Mouse (Mus musculus) cerebellum, adult 8-10 months (tissue): ENCODE data around the gene Fpgs.
A peak's percentile ranks its signal among the peaks of the same experiment; 100 is the strongest.

Experiments used
- DNase-seq: peaks from one replicate; pipeline ENCODE4 v3.0.0; 2022

Gene Fpgs

GRCm38 (mm10) chr2:32693823-32694411, 10.0 kb downstream of the Fpgs start:
- peak; percentile 95 for DNase-seq

DNA sequence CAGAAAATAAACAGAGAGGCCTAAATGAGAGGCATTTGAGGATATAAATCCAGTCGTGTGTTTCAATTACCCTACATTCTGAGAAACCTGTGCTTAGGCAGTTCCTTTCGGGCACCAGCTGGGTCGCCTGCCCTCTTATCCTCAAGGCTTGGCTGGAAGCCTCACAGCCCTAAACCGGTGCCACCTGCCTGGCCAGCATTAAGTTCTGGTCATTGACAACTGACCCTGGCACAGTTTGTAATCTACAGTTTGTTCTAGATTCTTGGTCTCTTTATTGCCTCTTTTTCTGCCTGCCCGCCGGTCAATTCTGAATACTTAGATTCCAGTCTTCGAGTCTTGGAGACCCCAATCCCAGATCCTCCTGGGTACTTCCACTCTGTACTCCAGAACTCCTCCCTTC, 10.7 kb downstream of the Fpgs start:
- DNase-seq = no peak

GRCm38 (mm10) chr2:32692496-32692895, 11.4 kb downstream of the Fpgs start:
- no peak for DNase-seq

GRCm38 (mm10) chr2:32691041-32691440, 12.9 kb downstream of the Fpgs start:
- no peak for DNase-seq

DNA sequence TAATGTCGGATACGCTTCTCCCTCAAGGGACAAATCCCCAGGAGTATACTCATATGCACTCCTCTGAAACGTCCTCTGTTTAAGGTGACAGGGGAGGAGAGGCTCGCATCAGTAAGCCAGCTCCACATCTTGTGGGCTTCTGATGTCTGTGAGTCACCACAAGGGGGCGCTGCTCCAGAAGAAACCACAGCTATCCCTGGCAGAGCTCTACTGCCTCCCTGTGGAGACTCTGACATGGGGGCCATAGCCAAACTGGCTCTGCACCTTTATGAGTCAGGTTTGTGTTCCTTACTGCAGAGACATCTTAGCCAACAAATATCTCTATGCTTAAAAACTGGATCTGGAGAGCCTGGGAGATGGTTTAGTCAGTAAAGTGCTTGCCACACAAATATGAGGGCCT, 14.5 kb downstream of the Fpgs start:
- peak; percentile 88 for DNase-seq

GRCm38 (mm10) chr2:32687562-32687961, 16.4 kb downstream of the Fpgs start:
- no peak for DNase-seq

- DNase-seq = no peak
These were observed 17.3 kb downstream of the Fpgs start for GRCm38 (mm10) chr2:32686640-32687039.

- no peak for DNase-seq
These were observed 18.1 kb downstream of the Fpgs start for GRCm38 (mm10) chr2:32685807-32686206.

DNA sequence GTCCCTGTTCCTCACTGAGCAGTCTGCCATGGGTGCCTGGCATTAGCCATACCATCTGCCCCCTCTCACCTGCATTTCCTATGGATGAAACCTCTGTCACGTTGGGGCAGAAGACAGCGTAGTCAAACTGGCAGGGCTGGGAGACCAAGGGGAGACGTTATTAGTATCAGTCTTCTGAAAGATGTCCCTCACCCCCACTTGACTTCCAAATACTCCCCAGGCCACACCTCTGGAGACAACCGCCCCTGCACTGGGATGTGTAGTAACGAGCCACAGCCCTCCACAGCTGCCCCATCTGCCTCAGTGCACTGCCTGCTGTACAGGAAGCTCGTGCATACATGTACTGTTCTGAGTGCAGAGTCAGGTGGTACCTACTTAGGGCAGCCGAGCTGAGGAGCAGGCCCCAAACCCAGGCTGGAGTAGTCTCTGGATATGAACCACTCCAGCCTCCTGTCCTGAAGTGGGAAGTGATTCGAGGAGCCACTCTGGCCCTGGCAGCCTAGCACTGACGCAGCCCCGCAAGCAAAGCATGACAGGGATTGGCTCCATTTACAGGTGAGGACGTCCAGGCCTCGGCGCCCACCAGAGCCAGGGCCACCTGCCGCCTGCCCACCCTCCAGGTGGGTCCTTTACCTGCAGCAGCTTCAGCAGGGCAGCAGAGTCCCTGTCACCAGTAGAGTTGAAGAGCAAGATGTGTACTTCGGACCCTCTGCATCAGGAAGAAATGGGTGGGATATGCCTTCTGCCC, 19.1 kb downstream of the Fpgs start:
- DNase-seq = no peak

DNA sequence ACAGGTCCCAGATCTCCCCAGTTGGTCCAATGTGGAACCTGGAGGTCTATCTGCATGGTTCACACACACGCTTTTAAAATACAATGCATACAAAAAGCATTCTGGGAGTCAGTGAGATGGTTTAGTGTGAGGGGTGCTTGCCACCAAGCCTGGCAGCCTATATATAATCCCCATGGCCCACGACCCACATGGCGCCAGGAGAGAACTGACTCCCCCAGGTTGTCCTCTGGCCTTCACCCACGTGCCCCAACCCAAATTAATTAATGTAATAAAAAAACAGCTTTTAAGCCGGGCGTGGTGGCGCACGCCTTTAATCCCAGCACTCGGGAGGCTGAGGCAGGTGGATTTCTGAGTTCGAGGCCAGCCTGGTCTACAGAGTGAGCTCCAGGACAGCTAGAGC, 20.2 kb downstream of the Fpgs start:
- no peak for DNase-seq

- DNase-seq = no peak
These were observed 21.1 kb downstream of the Fpgs start for GRCm38 (mm10) chr2:32682721-32683417.

- DNase-seq = no peak
These were observed 22.2 kb downstream of the Fpgs start for GRCm38 (mm10) chr2:32681754-32682153.

DNA sequence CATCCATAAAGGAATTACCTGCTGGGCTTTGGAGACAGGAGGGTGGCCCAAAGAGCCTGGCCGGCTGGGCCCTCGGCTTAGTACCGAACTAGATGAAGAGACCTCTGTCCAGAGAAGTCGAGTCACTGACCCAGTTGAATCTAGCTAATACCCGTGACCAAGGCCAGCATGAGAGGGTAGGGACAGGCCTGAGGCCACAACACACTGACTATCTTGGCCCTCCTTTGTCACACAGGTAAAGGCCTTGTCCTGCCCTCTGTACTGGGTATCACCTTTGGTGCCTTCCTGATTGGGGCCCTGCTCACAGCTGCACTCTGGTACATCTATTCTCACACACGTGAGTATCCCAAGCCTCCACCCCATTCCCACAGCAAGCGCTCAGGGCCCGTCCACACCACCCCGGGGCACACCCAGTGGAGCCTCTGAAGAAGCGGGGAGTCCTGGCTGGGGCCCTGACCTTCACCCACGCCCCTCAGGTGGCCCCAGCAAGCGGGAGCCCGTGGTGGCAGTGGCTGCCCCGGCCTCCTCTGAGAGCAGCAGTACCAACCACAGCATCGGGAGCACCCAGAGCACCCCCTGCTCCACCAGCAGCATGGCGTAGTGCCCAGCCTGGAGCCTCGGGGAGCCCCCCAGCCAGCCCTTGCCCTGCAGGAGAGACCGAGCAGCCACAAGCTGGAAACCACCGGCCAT, 22.8 kb downstream of the Fpgs start:
- no peak for DNase-seq

DNA sequence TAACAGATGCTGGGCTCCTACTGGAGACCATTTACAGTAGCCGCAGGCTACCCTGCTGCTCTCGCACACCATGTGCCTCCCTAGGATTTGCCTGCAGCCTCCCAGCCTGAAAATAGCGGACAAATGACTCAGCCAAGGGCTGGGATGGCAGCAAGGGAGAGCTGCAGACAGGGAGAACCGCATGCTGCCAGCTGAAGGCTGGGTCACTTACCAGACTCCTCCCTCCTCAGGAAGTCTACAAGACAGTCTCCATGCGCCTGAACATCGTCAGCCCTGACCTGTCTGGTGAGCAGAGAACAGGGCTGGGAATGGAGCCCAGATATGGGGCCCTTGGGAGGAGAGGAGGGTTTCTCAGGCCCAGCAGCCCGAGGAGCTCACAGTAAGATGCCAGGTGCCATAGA, 23.9 kb downstream of the Fpgs start:
- DNase-seq = no peak

DNA sequence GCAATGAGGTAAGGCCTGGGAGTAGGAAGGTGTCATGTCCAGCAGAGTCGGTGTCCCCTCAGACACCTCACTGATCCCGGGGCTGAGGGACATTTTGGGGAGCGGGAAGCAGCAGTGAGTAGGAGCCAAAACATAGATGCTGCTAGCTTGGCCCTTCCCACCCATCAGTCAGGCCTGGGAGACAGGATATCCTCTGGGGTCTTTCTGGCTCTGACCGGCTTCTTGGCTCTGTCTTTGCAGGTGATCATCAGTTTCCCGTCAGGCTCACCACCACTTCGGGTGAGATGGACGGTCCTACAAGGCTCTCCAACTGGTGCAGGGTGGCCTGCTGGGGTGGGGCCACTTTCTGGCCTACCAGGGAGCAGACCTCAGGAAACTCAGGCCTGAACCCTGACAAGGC, 26.3 kb downstream of the Fpgs start:
- no peak for DNase-seq

DNA sequence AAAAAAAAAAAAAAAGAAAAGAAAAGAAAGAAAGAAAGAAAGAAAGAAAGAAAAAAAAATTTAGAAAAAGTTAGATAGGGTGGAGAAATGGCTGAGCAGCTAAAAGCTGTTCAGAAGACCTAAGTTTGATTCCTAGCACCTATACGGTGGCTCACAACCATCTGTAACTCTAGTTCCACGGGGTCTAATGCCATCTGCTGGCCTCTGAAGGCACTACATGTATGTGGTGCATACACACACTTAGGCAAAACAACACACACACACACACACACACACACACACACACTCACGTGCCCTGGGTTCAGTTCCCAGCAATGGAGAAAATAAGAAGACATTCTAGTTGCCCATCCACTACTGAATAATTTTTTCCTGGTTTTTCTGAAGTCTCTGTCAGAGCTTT, 27.1 kb downstream of the Fpgs start:
- no peak for DNase-seq

DNA sequence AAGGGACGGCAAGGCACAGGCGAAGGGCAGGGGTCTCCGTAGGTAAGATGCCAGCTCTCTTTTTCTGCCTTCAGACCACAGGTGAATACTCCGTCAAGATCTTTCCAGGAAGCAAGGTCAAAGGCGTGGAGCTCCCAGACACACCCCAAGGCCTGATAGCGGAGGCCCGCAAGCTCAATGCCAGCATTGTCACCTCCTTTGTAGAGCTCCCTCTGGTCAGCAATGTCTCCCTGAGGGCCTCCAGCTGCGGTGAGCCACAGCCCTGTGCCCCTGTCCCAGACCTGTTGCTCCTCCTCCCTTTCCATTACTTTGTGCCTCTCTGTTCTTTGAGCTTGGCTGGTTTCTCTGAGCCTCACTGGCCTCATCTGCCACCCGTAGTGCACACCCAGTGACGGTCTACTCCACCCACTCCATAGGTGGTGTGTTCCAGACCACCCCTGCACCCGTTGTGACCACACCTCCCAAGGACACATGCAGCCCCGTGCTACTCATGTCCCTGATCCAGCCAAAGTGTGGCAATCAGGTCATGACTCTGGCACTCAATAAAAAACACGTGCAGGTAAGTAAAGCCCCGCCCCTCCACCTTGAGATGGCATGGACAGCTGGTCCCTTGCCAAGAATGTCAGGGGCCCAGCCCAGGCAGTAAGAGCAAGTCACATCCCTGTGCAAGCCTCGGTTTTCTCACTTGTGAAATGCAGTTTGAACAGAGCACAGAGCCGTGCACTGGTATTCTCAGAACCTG, 30.6 kb downstream of the Fpgs start:
- DNase-seq = no peak

- no peak for DNase-seq
These were observed 31.9 kb downstream of the Fpgs start for GRCm38 (mm10) chr2:32671907-32672595.

GRCm38 (mm10) chr2:32671147-32671546, 32.8 kb downstream of the Fpgs start:
- DNase-seq = no peak

DNA sequence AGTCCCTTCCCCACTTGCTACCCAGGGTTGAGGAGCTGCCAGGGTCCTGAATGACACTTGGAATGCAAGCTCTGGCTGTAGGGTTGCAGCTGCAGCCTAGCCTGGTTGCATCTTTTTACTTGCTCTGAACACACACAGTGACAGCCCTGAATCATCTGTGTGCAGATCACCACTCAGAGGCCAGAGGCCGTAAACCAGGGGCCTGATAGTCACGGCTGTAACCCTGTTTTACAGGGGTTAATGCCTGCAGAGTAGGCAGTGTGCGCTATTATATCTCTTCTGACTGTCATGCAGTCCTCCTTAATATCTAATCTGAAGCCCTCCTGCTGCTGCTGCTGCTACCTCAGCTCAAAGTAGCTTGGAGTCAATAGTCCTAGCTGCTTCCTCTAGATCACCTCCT, 34.1 kb downstream of the Fpgs start:
- DNase-seq = no peak

- DNase-seq = no peak
These were observed 35.8 kb downstream of the Fpgs start for GRCm38 (mm10) chr2:32668176-32668575.

DNA sequence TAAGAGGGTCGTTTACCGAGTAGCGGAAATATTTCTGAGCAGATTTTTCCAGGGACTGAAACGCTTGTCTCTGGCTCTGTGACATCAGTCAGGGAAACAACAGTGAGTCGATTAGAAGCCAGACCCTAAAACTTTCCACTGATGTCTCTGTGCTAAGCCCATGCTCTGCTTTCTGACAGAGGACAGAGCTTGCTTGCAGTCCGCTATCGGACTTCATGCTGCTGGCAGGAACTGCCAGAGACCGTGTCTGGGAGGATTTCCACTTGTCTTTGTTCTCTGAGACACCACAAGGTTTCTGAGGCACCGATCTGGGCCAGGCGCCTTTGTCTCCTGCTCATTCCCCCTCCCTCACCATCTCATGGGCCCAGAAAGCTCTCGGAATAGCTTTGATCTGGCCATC, 36.2 kb downstream of the Fpgs start:
- no peak for DNase-seq
